Comparison of ENCODE assay signal across 17 mouse cellular contexts in genomic region chr9:30855837-30856236, GRCm38 (mm10).
"Had no signal": no experiment of that assay in that cellular context is flagged by ENCODE, and none has a peak within 500 bp of the region (broad histone marks: within the 10 kb centered on the region; RNA-seq: fewer than 3 reads in every experiment).

No protein-coding gene starts in this region.

- H3K4me1 ChIP-seq: liver, embryonic 15.5 days; midbrain, embryonic 12.5 days; midbrain, embryonic 15.5 days; neural tube, embryonic 12.5 days; stomach, embryonic 15.5 days had no signal

- H3K9ac ChIP-seq: liver, embryonic 15.5 days; midbrain, embryonic 12.5 days; midbrain, embryonic 15.5 days; neural tube, embryonic 12.5 days; stomach, embryonic 15.5 days had no signal

- H3K27me3 ChIP-seq: liver, embryonic 15.5 days; midbrain, embryonic 12.5 days; midbrain, embryonic 15.5 days; neural tube, embryonic 12.5 days; stomach, embryonic 15.5 days had no signal

- DNase-seq: kidney, adult 9 months; kidney, postnatal 25 days; layer of hippocampus, postnatal 36 days; lung, adult 18-20 months; retina, postnatal 1 day; right cerebral cortex, postnatal 25 days; spleen, adult 18-20 months; thymus, adult 18-20 months; thymus, postnatal 36 days had no signal

- H3K9me3 ChIP-seq: liver, embryonic 15.5 days; midbrain, embryonic 12.5 days; midbrain, embryonic 15.5 days; neural tube, embryonic 12.5 days; stomach, embryonic 15.5 days had no signal

- ATAC-seq: midbrain, embryonic 15.5 days had no signal

- H3K27ac ChIP-seq: left cerebral cortex, adult 2 months; liver, embryonic 15.5 days; macrophage; midbrain, embryonic 12.5 days; midbrain, embryonic 15.5 days; neural tube, embryonic 12.5 days; stomach, embryonic 15.5 days had no signal

- H3K4me3 ChIP-seq: left cerebral cortex, adult 2 months; liver, embryonic 15.5 days; midbrain, embryonic 12.5 days; midbrain, embryonic 15.5 days; neural tube, embryonic 12.5 days; stomach, embryonic 15.5 days had no signal

- H3K36me3 ChIP-seq: liver, embryonic 15.5 days; midbrain, embryonic 12.5 days; midbrain, embryonic 15.5 days; neural tube, embryonic 12.5 days; stomach, embryonic 15.5 days had no signal

- H3K4me2 ChIP-seq: liver, embryonic 11.5 days; liver, embryonic 15.5 days; midbrain, embryonic 12.5 days; midbrain, embryonic 15.5 days; neural tube, embryonic 12.5 days; stomach, embryonic 15.5 days had no signal
